Mouse (Mus musculus) MN1 (cell line): ENCODE measurements around the gene Pramef6.
"Not testable (repeated sequence)": the region's sequence is repeated elsewhere in the genome, so short reads cannot be mapped to it uniquely, and the experiment has no call there.

Experiments used
- DNase-seq: peaks from one replicate; pipeline ENCODE4 v3.0.0-alpha.2; 2016; ENCODE audit warnings: low spot score

Pramef6 gene

DNA sequence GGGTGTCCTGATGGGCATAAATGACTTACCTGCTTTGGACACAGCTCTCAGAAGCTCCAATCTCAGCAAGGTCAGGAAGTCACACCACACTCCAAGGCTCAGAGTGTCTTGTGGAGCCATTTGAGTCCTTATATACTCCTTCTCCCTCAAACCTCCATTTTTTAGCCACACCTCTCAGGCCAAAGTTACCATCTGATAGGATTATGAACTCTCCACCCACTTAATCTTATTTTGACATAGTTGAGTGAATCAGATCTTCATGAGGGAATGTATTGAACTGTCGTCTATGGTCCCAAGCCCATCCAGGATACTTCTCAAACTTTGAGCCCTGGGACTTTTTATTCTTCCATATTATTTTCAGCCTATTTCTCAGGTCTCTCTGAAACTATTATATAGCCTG is at the start of gene Pramef6:
Gene Pramef6 (minus strand): TSS at position 101 of the 400 bp plus-strand sequence.
- not testable (repeated sequence) for DNase-seq

GRCm38 (mm10) chr4:143894406-143894805 is 5.8 kb downstream of the Pramef6 start:
- not testable (repeated sequence) for DNase-seq

DNA sequence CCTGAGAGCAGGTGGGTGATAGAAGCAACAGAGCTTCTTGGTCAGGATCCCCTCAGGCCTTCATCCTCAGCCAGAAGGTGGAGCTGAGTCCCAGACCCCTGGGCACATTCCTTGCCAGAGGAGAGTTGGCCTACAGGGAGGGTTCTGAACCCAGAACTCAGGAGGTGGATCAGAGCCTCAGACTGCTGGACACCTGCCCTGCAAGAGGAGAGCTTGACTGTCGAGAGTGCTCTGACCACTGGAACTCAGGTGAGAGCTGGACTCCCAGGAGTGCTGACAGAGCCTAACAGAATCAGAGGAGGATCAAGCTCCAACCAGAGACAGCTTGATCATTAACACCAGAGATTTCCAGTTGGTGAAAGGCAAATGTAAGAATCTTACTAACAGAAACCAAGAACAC is 17.8 kb downstream of the Pramef6 start:
- not testable (repeated sequence) for DNase-seq

DNA sequence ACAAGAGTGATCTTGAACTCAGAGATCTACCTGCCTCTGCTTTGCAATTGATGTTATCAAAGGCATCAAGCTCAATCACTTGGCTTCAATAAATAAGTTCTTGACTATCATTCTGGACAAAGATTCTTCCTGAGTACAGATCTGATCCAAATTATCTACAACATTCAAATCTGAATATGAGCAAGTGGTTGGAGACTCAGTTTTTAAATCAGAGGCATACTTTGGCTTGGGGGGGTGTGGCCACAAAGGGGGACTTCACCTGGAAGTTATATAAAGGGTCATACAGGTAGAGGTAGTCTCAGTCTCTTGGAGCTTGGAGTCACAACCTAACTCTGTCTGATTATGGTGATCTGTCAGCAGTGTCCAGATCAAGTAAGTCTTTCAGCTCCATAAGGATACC is 54.0 kb downstream of the Pramef6 start, which contains the start of gene Gm13103:
Gene Gm13103 (plus strand): TSS at position 301 of the 400 bp plus-strand sequence.
- not testable (repeated sequence) for DNase-seq
